Mouse (Mus musculus) CD8-positive naive resting alpha-beta T cell, adult 57 days (primary cell): ENCODE results near the gene Tbccd1. TPM values are rescaled to one million over a fixed set of nuclear protein-coding genes. Genes with fewer than 3 reads are reported as not detected.

Experiments
- total RNA-seq: library from RNA; stranded (reverse); gene quantifications from one replicate; pipeline ENCODE4 v1.2.4, GENCODE M21; 2023

Gene Tbccd1
- 15.9 TPM for total RNA-seq

GRCm38 (mm10) chr16:22857431-22858113 lies at the start of gene Tbccd1, which contains the start of gene Dnajb11:
Gene Tbccd1 (minus strand): TSS chr16:22857669.
Gene Dnajb11 (plus strand): TSS chr16:22857845.

GRCm38 (mm10) chr16:22890683-22891510 lies 33.4 kb upstream of the Tbccd1 start, which contains the start of gene Ahsg:
Gene Ahsg (plus strand): TSS chr16:22891277.

GRCm38 (mm10) chr16:22811477-22811876 lies 46.0 kb downstream of the Tbccd1 start, which contains the start of gene Crygs:
Gene Crygs (minus strand): TSS chr16:22811577.

Other genes starting within 250 kb of the Tbccd1 start
- gene Dgkg, start 200.4 kb downstream of the Tbccd1 start, total RNA-seq: 0.83 TPM
- not detected for gene Crygs, start 46.1 kb downstream of the Tbccd1 start, total RNA-seq
- gene Dnajb11, start 176 bp upstream of the Tbccd1 start, total RNA-seq: 47.6 TPM
- not detected for gene Ahsg, start 33.6 kb upstream of the Tbccd1 start, total RNA-seq
- gene Fetub, start 60.7 kb upstream of the Tbccd1 start, total RNA-seq: not detected
- not detected for gene Hrg, start 93.4 kb upstream of the Tbccd1 start, total RNA-seq
- gene Kng2, start 171.8 kb upstream of the Tbccd1 start, total RNA-seq: not detected
- not detected for gene Kng1, start 200.2 kb upstream of the Tbccd1 start, total RNA-seq
- 1,147 TPM for gene Eif4a2, start 249.8 kb upstream of the Tbccd1 start, total RNA-seq